Mouse (Mus musculus): ENCODE measurements around the gene Synj2.

DNA sequence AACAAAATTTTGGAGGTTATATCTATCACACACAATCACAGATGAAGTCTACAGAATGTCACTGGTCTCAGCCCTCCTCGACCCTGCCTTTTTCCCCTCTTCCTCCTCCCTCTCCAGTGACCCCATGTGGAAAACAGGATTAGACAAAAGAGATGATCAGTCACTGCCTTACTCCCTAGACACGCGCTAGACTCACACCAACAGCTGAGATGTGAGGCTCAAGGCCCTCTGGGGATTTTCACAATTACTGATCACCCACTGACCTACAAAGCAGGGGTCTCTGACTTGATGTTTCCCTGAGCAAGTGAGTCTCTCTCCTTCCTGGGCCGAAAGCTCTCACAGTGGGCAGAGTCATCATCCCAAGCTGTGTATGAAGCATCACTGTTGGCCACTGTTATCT, 111.7 kb downstream of the Synj2 start:
- no peak for TF ChIP-seq POLR2A (IDR thresholded peaks at IDR 0.05; ENCODE audit: borderline replicate concordance, extremely low read depth, insufficient read depth, insufficient read length, poor library complexity, severe bottlenecking)
- no peak for TF ChIP-seq CTCF (IDR thresholded peaks at IDR 0.05; ENCODE audit: borderline replicate concordance, extremely low read depth, insufficient read depth, insufficient read length)

All from brain, embryonic 14.5 days (tissue).